Comparison of ENCODE assay signal across 8 mouse cellular contexts in the genomic region with DNA sequence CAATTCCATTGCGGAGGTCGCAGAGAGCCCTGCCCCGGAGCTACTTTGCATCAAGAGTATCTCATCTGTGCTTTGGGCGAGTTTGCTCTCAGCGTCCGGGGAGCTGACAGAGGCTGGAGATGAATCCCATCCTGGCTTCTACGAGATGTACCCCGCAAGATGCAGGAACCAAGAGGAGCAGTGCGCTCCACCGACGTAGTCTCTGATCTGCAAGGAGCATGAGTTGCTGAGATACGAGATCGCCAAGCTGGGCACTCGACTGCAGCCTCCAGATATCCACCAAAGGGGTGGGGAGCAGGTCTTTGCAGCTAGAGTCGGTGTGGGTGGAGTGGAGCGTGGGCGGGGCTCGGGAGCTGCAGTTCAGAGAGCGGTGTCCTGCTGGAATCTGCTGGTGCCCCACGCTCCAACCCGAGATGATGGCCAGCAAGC. TPM values are rescaled to one million over a fixed set of nuclear protein-coding genes. Genes with fewer than 3 reads are reported as not detected.
DNase-seq lines count a peak whose midpoint lies in the region.

Gene Ube2l6 (plus strand): TSS at position 336 of the 429 bp plus-strand sequence.

- DNase-seq in adrenal gland, adult 2 months = peak; percentile 86
- DNase-seq in embryo, embryonic 10.5 days (ENCODE audit: low spot score) = peak; percentile 79
- DNase-seq in gastrocnemius, postnatal 14 days = peak; percentile 71
- peak; percentile 30 for DNase-seq in hindlimb bud, embryonic 11.5 days (ENCODE audit: extremely low spot score, low read depth, low spot score)
- DNase-seq in left cerebral cortex, adult 18-20 months (ENCODE audit: low spot score in 2 of 2) = peak; percentile 72 to 83
- peak; percentile 57 for DNase-seq in right cerebral cortex, postnatal 25 days
- DNase-seq in urinary bladder, postnatal 4 days (ENCODE audit: low spot score in 2 of 2) = peak; percentile 59 to 74

- H3K4me3 ChIP-seq in macrophage (ENCODE audit: inconsistent target) = peak within 1 kb of the TSS; percentile 83

- intact Hi-C loops in gastrocnemius, postnatal 14 days (cut with DNase I; ENCODE audit: low total_unique reads) = loop anchor here (5.0 kb wide), 1 partner anchor 56 kb away; the partner anchor contains the start of gene Gm19426

- H3K36me3 ChIP-seq in macrophage (ENCODE audit: inconsistent target) = peaks cover 16% of the 10 kb centered on the region

- H3K79me2 ChIP-seq in macrophage (ENCODE audit: inconsistent target) = peaks cover 31% of the 10 kb centered on the region

- H3K27ac ChIP-seq in macrophage = peak within 1 kb of the TSS; percentile 80

- 0% methylated on average over 21 of the region's 21 CpGs for WGBS in macrophage (ENCODE audit: missing documents)

RNA-seq across cellular contexts. Expression of gene Ube2l6, which starts in this region (rescaled TPM):
- 10 to 100 TPM; 15.7 to 18.8 TPM for total RNA-seq in adrenal gland, adult 2 months (2021)
- 13.8 and 15.1 TPM in 2 replicates for polyA plus RNA-seq in adrenal gland, adult 2 months (2012; rRNA removed)
- total RNA-seq in gastrocnemius, postnatal 14 days (2021) = 1 to 10 TPM; 6.1 to 7.0 TPM
- total RNA-seq in left cerebral cortex, adult 18-20 months (2021) = 1 to 10 TPM; 8.2 to 8.5 TPM
- total RNA-seq in macrophage (2018; cell fraction: chromatin; rRNA removed) = 10 to 100 TPM in 24 of 26 experiments, 1 to 10 TPM in 2; 3.9 to 92.3 (median 46.7) TPM
- 100 to 1,000 TPM in 22 of 26 experiments, 10 to 100 TPM in 4; 83.2 to 417 (median 233) TPM for total RNA-seq in macrophage (2018; cell fraction: cytosol; rRNA removed)
- total RNA-seq in macrophage (2018; cell fraction: nucleus; rRNA removed) = 100 to 1,000 TPM in 14 of 26 experiments, 10 to 100 TPM in 12; 33.9 to 328 (median 145) TPM
- polyA plus RNA-seq in macrophage (2018) = 74.5 to 138 TPM (median 98.4 TPM) in 3 replicates

Comparison
In these comparisons a context has a peak if more than half of its experiments do, and no peak if none do; other contexts are left out.
1. Peak in every context shown above with its lines: DNase-seq, H3K4me3 ChIP-seq and H3K27ac ChIP-seq.
2. DNase-seq: peak in every context shown above with its lines; median percentile 86 in adrenal gland, adult 2 months; 79 in embryo, embryonic 10.5 days; 78 in left cerebral cortex, adult 18-20 months; 71 in gastrocnemius, postnatal 14 days; 66 in urinary bladder, postnatal 4 days; 57 in right cerebral cortex, postnatal 25 days; 30 in hindlimb bud, embryonic 11.5 days.